In the genomic region with DNA sequence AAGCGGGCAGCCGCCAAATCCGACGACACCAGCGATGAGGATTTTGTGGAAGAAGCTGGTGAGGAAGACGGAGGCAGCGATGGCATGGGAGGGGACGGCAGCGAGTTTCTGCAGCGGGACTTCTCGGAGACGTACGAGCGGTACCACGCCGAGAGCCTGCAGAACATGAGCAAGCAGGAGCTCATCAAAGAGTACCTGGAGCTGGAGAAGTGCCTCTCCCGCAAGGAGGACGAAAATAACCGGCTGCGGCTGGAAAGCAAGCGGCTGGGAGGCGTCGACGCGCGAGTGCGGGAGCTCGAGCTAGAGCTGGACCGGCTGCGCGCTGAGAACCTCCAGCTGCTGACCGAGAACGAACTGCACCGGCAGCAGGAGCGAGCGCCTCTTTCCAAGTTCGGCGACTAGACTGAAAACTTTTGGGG, we compare ENCODE assay signal across 8 mouse cellular contexts. TPM values are rescaled to one million over a fixed set of nuclear protein-coding genes. Genes with fewer than 3 reads are reported as not detected.
A peak's percentile ranks its signal among the peaks of the same experiment; 100 is the strongest.
DNase-seq lines count a peak whose midpoint lies in the region; ATAC-seq and TF ChIP-seq lines count a peak whose summit lies in the region.

No protein-coding gene starts in this region.

- H3K27me3 ChIP-seq in erythroblast, embryonic 14.5 days (ENCODE audit: control insufficient read depth), result peaks cover 11% of the 10 kb centered on the region
- no peaks in the 10 kb centered on the region for H3K27me3 ChIP-seq in intestine, postnatal 0 days (replicated peaks; ENCODE audit: control insufficient read depth, insufficient read depth, low read length)

- intact Hi-C loops in gastrocnemius, postnatal 14 days (cut with DNase I; ENCODE audit: low total_unique reads), result no loop called here

- peaks cover 56% of the 10 kb centered on the region for H3K4me1 ChIP-seq in erythroblast, embryonic 14.5 days (ENCODE audit: control insufficient read depth)
- peaks cover 5% of the 10 kb centered on the region; the same call in 1 of the 2 replicates for H3K4me1 ChIP-seq in intestine, postnatal 0 days (replicated peaks; ENCODE audit: control insufficient read depth, insufficient read depth, low read length)

- H3K27ac ChIP-seq in layer of hippocampus, adult 2 months, result peak overlapping the region; percentile 92
- H3K27ac ChIP-seq in intestine, postnatal 0 days (ENCODE audit: low read depth, low read length), result peak overlapping the region; percentile 83
- H3K27ac ChIP-seq in macrophage, result peak overlapping the region; percentile 51

- peak overlapping the region; percentile 77 for H3K4me3 ChIP-seq in layer of hippocampus, adult 2 months
- H3K4me3 ChIP-seq in erythroblast, embryonic 14.5 days (replicated peaks), result peak overlapping the region; percentile 96
- H3K4me3 ChIP-seq in intestine, postnatal 0 days (ENCODE audit: low read depth, low read length), result peak overlapping the region; percentile 53
- H3K4me3 ChIP-seq in macrophage (ENCODE audit: inconsistent target), result peak overlapping the region; percentile 80

- peaks cover 29% of the 10 kb centered on the region; the same call in 1 of the 2 replicates for H3K79me2 ChIP-seq in macrophage (ENCODE audit: inconsistent target)

- under 1% methylated on average over 38 of the region's 38 CpGs for WGBS in intestine, postnatal 0 days
- WGBS in macrophage (ENCODE audit: missing documents), result 2% methylated on average over 38 of the region's 38 CpGs

- H3K9me3 ChIP-seq in erythroblast, embryonic 14.5 days (ENCODE audit: control insufficient read depth, low read length), result no peaks in the 10 kb centered on the region
- no peaks in the 10 kb centered on the region for H3K9me3 ChIP-seq in intestine, postnatal 0 days (ENCODE audit: control insufficient read depth)

- TF ChIP-seq CTCF in layer of hippocampus, adult 2 months (conservative IDR thresholded peaks at IDR 0.05), result no peak
- no peak for TF ChIP-seq CTCF in intestine, postnatal 0 days (IDR thresholded peaks at IDR 0.05; ENCODE audit: low read depth)

- H3K9ac ChIP-seq in intestine, postnatal 0 days (ENCODE audit: low read depth, low read length), result peak overlapping the region; percentile 61

- no peak for ATAC-seq in intestine, postnatal 0 days
- ATAC-seq in frontal cortex, adult (ENCODE audit: low TSS enrichment), result no peak

- DNase-seq in layer of hippocampus, adult 2 months (ENCODE audit: low spot score in 2 of 2), result peak in 1 of 2 experiments; percentile 23
- DNase-seq in layer of hippocampus, adult 8-10 months (ENCODE audit: low spot score in 2 of 2), result no peak
- peak; percentile 62 for DNase-seq in NIH3T3 (ENCODE audit: low read depth)
- no peak for DNase-seq in gastrocnemius, postnatal 14 days

- H3K4me2 ChIP-seq in intestine, postnatal 0 days (replicated peaks; ENCODE audit: low read depth), result peak overlapping the region; percentile 93

- H3K36me3 ChIP-seq in erythroblast, embryonic 14.5 days (ENCODE audit: control insufficient read depth), result peaks cover 24% of the 10 kb centered on the region
- H3K36me3 ChIP-seq in intestine, postnatal 0 days (ENCODE audit: control insufficient read depth, insufficient read depth), result no peaks in the 10 kb centered on the region; the same call in 1 of the 2 replicates
- H3K36me3 ChIP-seq in macrophage (ENCODE audit: inconsistent target), result no peaks in the 10 kb centered on the region

RNA-seq across cellular contexts. Expression of a gene that starts 1.6 kb away (rescaled TPM):
- total RNA-seq in layer of hippocampus, adult 2 months (2021), result 10 to 100 TPM; 48.5 to 50.8 TPM
- 10 to 100 TPM; 39.0 to 51.3 (median 45.9) TPM for total RNA-seq in layer of hippocampus, adult 8-10 months (2022)
- 7.6 and 7.7 TPM in 2 replicates for polyA plus RNA-seq in erythroblast, embryonic 14.5 days (2012)
- polyA plus RNA-seq in intestine, postnatal 0 days (2015; fragmentation: Nextera tagmentation; extraction: Ambion mirVana), result 4.6 and 6.0 TPM in 2 replicates
- 10 to 100 TPM in 22 of 26 experiments, 1 to 10 TPM in 4; 5.4 to 44.3 (median 19.7) TPM for total RNA-seq in macrophage (2018; cell fraction: chromatin; rRNA removed)
- total RNA-seq in macrophage (2018; cell fraction: cytosol; rRNA removed), result 10 to 100 TPM; 18.2 to 47.9 (median 36.2) TPM
- 10 to 100 TPM; 13.7 to 81.3 (median 44.7) TPM for total RNA-seq in macrophage (2018; cell fraction: nucleus; rRNA removed)
- polyA plus RNA-seq in macrophage (2018), result 18.5 to 31.2 TPM (median 23.4 TPM) in 3 replicates
- total RNA-seq in gastrocnemius, postnatal 14 days (2021), result 10 to 100 TPM; 20.7 to 21.5 TPM

RNA-seq across cellular contexts. Expression of a gene that starts 14.6 kb away (rescaled TPM):
- 10 to 100 TPM in 1 of 2 experiments, 1 to 10 TPM in 1; 9.7 to 16.0 TPM for total RNA-seq in layer of hippocampus, adult 2 months (2021)
- 10 to 100 TPM in 3 of 4 experiments, 1 to 10 TPM in 1; 9.4 to 15.1 (median 11.6) TPM for total RNA-seq in layer of hippocampus, adult 8-10 months (2022)
- polyA plus RNA-seq in erythroblast, embryonic 14.5 days (2012), result 2.5 and 3.4 TPM in 2 replicates
- polyA plus RNA-seq in intestine, postnatal 0 days (2015; fragmentation: Nextera tagmentation; extraction: Ambion mirVana), result 3.5 and 5.3 TPM in 2 replicates
- 10 to 100 TPM in 1 of 26 experiments, 1 to 10 TPM in 25; 2.1 to 11.1 (median 5.4) TPM for total RNA-seq in macrophage (2018; cell fraction: chromatin; rRNA removed)
- 1 to 10 TPM in 24 of 26 experiments, under 1 TPM in 2; 0.91 to 4.9 (median 2.6) TPM for total RNA-seq in macrophage (2018; cell fraction: cytosol; rRNA removed)
- total RNA-seq in macrophage (2018; cell fraction: nucleus; rRNA removed), result 10 to 100 TPM in 5 of 26 experiments, 1 to 10 TPM in 21; 1.2 to 16.7 (median 6.2) TPM
- 0.98 to 2.8 TPM (median 2.6 TPM) in 3 replicates for polyA plus RNA-seq in macrophage (2018)
- total RNA-seq in gastrocnemius, postnatal 14 days (2021), result 1 to 10 TPM; 2.7 to 3.8 TPM

RNA-seq across cellular contexts. Expression of a gene that starts 16.1 kb away (rescaled TPM):
- total RNA-seq in layer of hippocampus, adult 2 months (2021), result 10 to 100 TPM; 87.1 to 91.0 TPM
- 10 to 100 TPM; 88.4 to 98.2 (median 94.7) TPM for total RNA-seq in layer of hippocampus, adult 8-10 months (2022)
- 67.7 and 78.7 TPM in 2 replicates for polyA plus RNA-seq in erythroblast, embryonic 14.5 days (2012)
- 74.7 and 75.9 TPM in 2 replicates for polyA plus RNA-seq in intestine, postnatal 0 days (2015; fragmentation: Nextera tagmentation; extraction: Ambion mirVana)
- 10 to 100 TPM in 19 of 26 experiments, 1 to 10 TPM in 7; 5.0 to 35.6 (median 19.3) TPM for total RNA-seq in macrophage (2018; cell fraction: chromatin; rRNA removed)
- total RNA-seq in macrophage (2018; cell fraction: cytosol; rRNA removed), result 10 to 100 TPM in 21 of 26 experiments, 1 to 10 TPM in 5; 6.8 to 26.2 (median 14.3) TPM
- 10 to 100 TPM in 15 of 26 experiments, 1 to 10 TPM in 11; 4.3 to 28.6 (median 11.3) TPM for total RNA-seq in macrophage (2018; cell fraction: nucleus; rRNA removed)
- 8.8 to 14.0 TPM (median 10.0 TPM) in 3 replicates for polyA plus RNA-seq in macrophage (2018)
- total RNA-seq in gastrocnemius, postnatal 14 days (2021), result 10 to 100 TPM; 30.0 to 35.7 TPM

RNA-seq across cellular contexts. Expression of a gene that starts 16.1 kb away (rescaled TPM):
- total RNA-seq in layer of hippocampus, adult 2 months (2021), result 10 to 100 TPM in 1 of 2 experiments, 1 to 10 TPM in 1; 9.3 to 10.2 TPM
- 10 to 100 TPM; 11.0 to 15.3 (median 12.8) TPM for total RNA-seq in layer of hippocampus, adult 8-10 months (2022)
- polyA plus RNA-seq in erythroblast, embryonic 14.5 days (2012), result 0.06 and 0.17 TPM in 2 replicates
- polyA plus RNA-seq in intestine, postnatal 0 days (2015; fragmentation: Nextera tagmentation; extraction: Ambion mirVana), result 1.0 and 1.5 TPM in 2 replicates
- 1 to 10 TPM in 2 of 26 experiments, under 1 TPM in 12, not detected in 12; 0.24 to 2.5 (median 0.41) TPM for total RNA-seq in macrophage (2018; cell fraction: chromatin; rRNA removed)
- under 1 TPM in 15 of 26 experiments, not detected in 11; 0.04 to 0.25 (median 0.09) TPM for total RNA-seq in macrophage (2018; cell fraction: cytosol; rRNA removed)
- 1 to 10 TPM in 1 of 26 experiments, under 1 TPM in 6, not detected in 19; 0.12 to 1.1 (median 0.25) TPM for total RNA-seq in macrophage (2018; cell fraction: nucleus; rRNA removed)
- 0.07 to 0.21 TPM in 2 of 3 replicates, not detected in the other for polyA plus RNA-seq in macrophage (2018)
- total RNA-seq in gastrocnemius, postnatal 14 days (2021), result 1 to 10 TPM; 4.5 TPM

RNA-seq across cellular contexts. Expression of a gene that starts 53.3 kb away (rescaled TPM):
- total RNA-seq in layer of hippocampus, adult 2 months (2021), result 100 to 1,000 TPM; 142 to 156 TPM
- 100 to 1,000 TPM; 121 to 133 (median 125) TPM for total RNA-seq in layer of hippocampus, adult 8-10 months (2022)
- 0.20 and 0.39 TPM in 2 replicates for polyA plus RNA-seq in erythroblast, embryonic 14.5 days (2012)
- polyA plus RNA-seq in intestine, postnatal 0 days (2015; fragmentation: Nextera tagmentation; extraction: Ambion mirVana), result 0.80 and 1.0 TPM in 2 replicates
- total RNA-seq in macrophage (2018; cell fraction: chromatin; rRNA removed), result 100 to 1,000 TPM in 1 of 26 experiments, 10 to 100 TPM in 24, 1 to 10 TPM in 1; 9.8 to 105 (median 44.4) TPM
- 10 to 100 TPM; 21.5 to 40.9 (median 34.6) TPM for total RNA-seq in macrophage (2018; cell fraction: cytosol; rRNA removed)
- total RNA-seq in macrophage (2018; cell fraction: nucleus; rRNA removed), result 10 to 100 TPM; 15.9 to 81.3 (median 30.8) TPM
- polyA plus RNA-seq in macrophage (2018), result 29.0 to 47.4 TPM (median 29.5 TPM) in 3 replicates
- 1 to 10 TPM; 6.7 to 7.3 TPM for total RNA-seq in gastrocnemius, postnatal 14 days (2021)
